Mouse (Mus musculus) embryonic fibroblast, embryonic 13.5 days (primary cell): ENCODE data around the gene Upk3a. TPM values are rescaled to one million over a fixed set of nuclear protein-coding genes. Genes with fewer than 3 reads are reported as not detected.
"Not testable (repeated sequence)": the region's sequence is repeated elsewhere in the genome, so short reads cannot be mapped to it uniquely, and the experiment has no call there.

ENCODE experiments used
- H3K27ac ChIP-seq: 2 replicates; pipeline ENCODE4 v1.5.1; 2012; ENCODE audit warnings: low read length, control low read depth, inconsistent platforms; ENCODE audit not compliant: insufficient read depth
- H3K4me1 ChIP-seq: 2 replicates; pipeline ENCODE4 v1.6.1; 2011; ENCODE audit warnings: low read length; ENCODE audit not compliant: control insufficient read depth, insufficient read depth
- H3K4me3 ChIP-seq: 2 replicates; pipeline ENCODE4 v1.5.1; 2011; ENCODE audit warnings: mild to moderate bottlenecking, control low read depth, low read length; ENCODE audit not compliant: insufficient read depth
- CTCF ChIP-seq: IDR thresholded peaks from 2 replicates; pipeline ENCODE4 v1.5.1; 2011; ENCODE audit warnings: mild to moderate bottlenecking, control low read depth, low read length, moderate library complexity, borderline replicate concordance; ENCODE audit not compliant: insufficient read depth
- POLR2A ChIP-seq: IDR thresholded peaks from 2 replicates; pipeline ENCODE4 v1.6.1; 2011; ENCODE audit warnings: low read depth, mild to moderate bottlenecking, control low read depth, low read length, moderate library complexity
- polyA plus RNA-seq: library from polyadenylated mRNA; stranded (reverse); fragments of >200 nt; gene quantifications from 2 replicates; pipeline ENCODE4 v1.2.4, GENCODE M21; 2011; ENCODE audit warnings: low read depth; ENCODE audit not compliant: missing spikeins, insufficient read length

The Upk3a gene
- polyA plus RNA-seq, 1 experiment, result not detected

- Histone ChIP-seq H3K27ac (no peak overlapping the region), H3K4me1 (no peaks in the 10 kb centered on the region), H3K4me3 (no peak overlapping the region)
- TF ChIP-seq POLR2A (no peak), CTCF (no peak)
These were observed 14.9 kb downstream of the Upk3a start for GRCm38 (mm10) chr15:85031866-85032265.

GRCm38 (mm10) chr15:85033916-85034315 lies 17.0 kb downstream of the Upk3a start:
- H3K4me1 ChIP-seq, H3K27ac ChIP-seq, H3K4me3 ChIP-seq: not testable (repeated sequence)

GRCm38 (mm10) chr15:85036566-85037342 lies 19.8 kb downstream of the Upk3a start:
- TF ChIP-seq CTCF (no peak), POLR2A (peak; percentile 88)
- H3K27ac ChIP-seq, result peak overlapping the region; percentile 34; the same call in 1 of the 2 replicates
- peak overlapping the region; percentile 69 for H3K4me3 ChIP-seq
- peaks cover 10% of the 10 kb centered on the region for H3K4me1 ChIP-seq

GRCm38 (mm10) chr15:85037343-85037690 lies 20.4 kb downstream of the Upk3a start:
- TF ChIP-seq CTCF, result no peak
- TF ChIP-seq POLR2A, result no peak
- H3K27ac ChIP-seq, result no peak overlapping the region

GRCm38 (mm10) chr15:85041546-85042225 lies 24.7 kb downstream of the Upk3a start:
- Histone ChIP-seq H3K4me3 (no peak overlapping the region), H3K27ac (peak overlapping the region; percentile 89), H3K4me1 (peaks cover 14% of the 10 kb centered on the region)
- TF ChIP-seq CTCF (no peak), POLR2A (no peak)

More at GRCm38 (mm10) chr15:85037343-85037690, 20.4 kb downstream of the Upk3a start:
- H3K4me1 ChIP-seq, result peaks cover 12% of the 10 kb centered on the region
- H3K4me3 ChIP-seq, result peak overlapping the region; percentile 69

- peak; percentile 33; the same call in 1 of the 2 replicates for TF ChIP-seq CTCF
- no peak for TF ChIP-seq POLR2A
- peak overlapping the region; percentile 89 for H3K27ac ChIP-seq
- peaks cover 14% of the 10 kb centered on the region for H3K4me1 ChIP-seq
- H3K4me3 ChIP-seq, result no peak overlapping the region
These were observed 25.5 kb downstream of the Upk3a start for GRCm38 (mm10) chr15:85042361-85042954.

GRCm38 (mm10) chr15:85043116-85043515 lies 26.2 kb downstream of the Upk3a start:
- Histone ChIP-seq H3K4me1 (peaks cover 14% of the 10 kb centered on the region), H3K4me3 (no peak overlapping the region), H3K27ac (peak overlapping the region; percentile 89)
- TF ChIP-seq POLR2A (no peak), CTCF (no peak)

- Histone ChIP-seq H3K4me3 (no peak overlapping the region), H3K27ac (no peak overlapping the region), H3K4me1 (peaks cover 14% of the 10 kb centered on the region)
- TF ChIP-seq POLR2A (no peak), CTCF (no peak)
These were observed 26.8 kb downstream of the Upk3a start for GRCm38 (mm10) chr15:85043761-85044160.

GRCm38 (mm10) chr15:85046230-85046950 lies 29.4 kb downstream of the Upk3a start:
- TF ChIP-seq POLR2A (no peak), CTCF (no peak)
- no peak overlapping the region for H3K27ac ChIP-seq

More at GRCm38 (mm10) chr15:85046230-85046950, 29.4 kb downstream of the Upk3a start:
- H3K4me3 ChIP-seq, result no peak overlapping the region
- H3K4me1 ChIP-seq, result peaks cover 7% of the 10 kb centered on the region; the same call in 1 of the 2 replicates
